Mouse (Mus musculus) kidney, embryonic 14.5 days (tissue): ENCODE measurements around the gene Duox1. TPM values are rescaled to one million over a fixed set of nuclear protein-coding genes. Genes with fewer than 3 reads are reported as not detected.
A peak's percentile ranks its signal among the peaks of the same experiment; 100 is the strongest.
"Not testable (repeated sequence)": the region's sequence is repeated elsewhere in the genome, so short reads cannot be mapped to it uniquely, and the experiment has no call there.

ENCODE experiments used
- ATAC-seq: fragments of 200-750 bp; cut with Nextera tagmentation; 2 replicates; pipeline ENCODE4 v1.8.0; 2017; ENCODE audit warnings: moderate number of reproducible peaks, mild to moderate bottlenecking, moderate TSS enrichment, moderate library complexity; ENCODE audit not compliant: low FRiP score, low TSS enrichment
- H3K27ac ChIP-seq: fragments of 300-500 bp; sonication (generic); 2 replicates; pipeline ENCODE4 v1.5.1; 2014; ENCODE audit warnings: low read depth, mild to moderate bottlenecking, low read length, moderate library complexity, mixed read lengths
- H3K27me3 ChIP-seq: fragments of 300-500 bp; sonication (generic); 2 replicates; pipeline ENCODE4 v1.6.1; 2014; ENCODE audit warnings: mild to moderate bottlenecking, low read length; ENCODE audit not compliant: control insufficient read depth, insufficient read depth
- H3K36me3 ChIP-seq: fragments of 300-500 bp; sonication (generic); 2 replicates; pipeline ENCODE4 v1.6.1; 2014; ENCODE audit warnings: low read length, mixed read lengths; ENCODE audit not compliant: control insufficient read depth, insufficient read depth
- H3K4me1 ChIP-seq: fragments of 300-500 bp; sonication (generic); 2 replicates; pipeline ENCODE4 v1.6.1; 2014; ENCODE audit warnings: low read length, mixed read lengths; ENCODE audit not compliant: control insufficient read depth, insufficient read depth
- H3K4me2 ChIP-seq: fragments of 300-500 bp; sonication (generic); replicated peaks from 2 replicates; pipeline ENCODE4 v1.6.1; 2014; ENCODE audit warnings: low read depth, mild to moderate bottlenecking, low read length
- H3K4me3 ChIP-seq: fragments of 300-500 bp; sonication (generic); 2 replicates; pipeline ENCODE4 v1.5.1; 2014; ENCODE audit warnings: mild to moderate bottlenecking, low read length
- H3K9ac ChIP-seq: fragments of 300-500 bp; sonication (generic); 2 replicates; pipeline ENCODE4 v1.6.1; 2014; ENCODE audit warnings: low read depth, mild to moderate bottlenecking, low read length, moderate library complexity
- H3K9me3 ChIP-seq: fragments of 300-500 bp; sonication (generic); 2 replicates; pipeline ENCODE4 v1.6.1; 2016; ENCODE audit warnings: low read length; ENCODE audit not compliant: control insufficient read depth
- WGBS: fragments of 180-500 bp; shearing (Covaris S2); extraction: QIAGEN DNeasy Blood & Tissue Kit; methylation state at CpG from one replicate; pipeline ENCODE4 v1.1.7; 2014; 5-methylcytosine and 5-hydroxymethylcytosine counted together
- polyA plus RNA-seq: library from polyadenylated mRNA; unstranded; fragments of >200 nt; fragmentation: Nextera tagmentation; extraction: Ambion mirVana; gene quantifications from 2 replicates; pipeline ENCODE4 v1.2.1, GENCODE M21; 2014

The Duox1 gene
- polyA plus RNA-seq, 1 experiment from 2014 or later = not detected

DNA sequence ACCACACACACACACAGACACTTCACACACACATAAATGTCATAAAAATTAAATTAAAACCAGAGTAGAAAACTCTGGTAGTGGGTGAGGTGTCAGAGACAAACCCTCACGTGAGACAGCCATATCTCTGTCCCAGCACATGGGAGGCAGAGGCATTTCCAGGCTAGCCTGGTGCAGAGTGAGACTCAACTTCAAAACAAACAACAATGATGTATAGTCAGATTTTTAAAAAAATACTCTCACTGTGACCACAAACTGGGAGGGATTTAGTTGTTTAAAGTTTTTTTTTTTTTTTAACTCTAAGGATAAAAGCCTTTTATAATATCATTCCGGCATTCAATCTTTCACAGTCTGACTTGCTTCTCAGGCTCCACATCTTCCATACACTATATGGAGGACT, 9.9 kb downstream of the Duox1 start:
- Histone ChIP-seq H3K4me3 (no peak overlapping the region), H3K4me1 (no peaks in the 10 kb centered on the region), H3K9ac (no peak overlapping the region), H3K27ac (no peak overlapping the region), H3K9me3 (no peaks in the 10 kb centered on the region), H3K36me3 (no peaks in the 10 kb centered on the region), H3K4me2 (no peak overlapping the region), H3K27me3 (no peaks in the 10 kb centered on the region)
- ATAC-seq = no peak
- 74% methylated on average over 2 of the region's 2 CpGs for WGBS

GRCm38 (mm10) chr2:122327986-122328385, 12.5 kb downstream of the Duox1 start:
- WGBS = 60% methylated on average over 3 of the region's 3 CpGs
- no peak for ATAC-seq
- no peak overlapping the region for H3K9ac ChIP-seq
- no peaks in the 10 kb centered on the region for H3K4me1 ChIP-seq
- H3K4me3 ChIP-seq = no peak overlapping the region
- no peak overlapping the region for H3K4me2 ChIP-seq
- no peaks in the 10 kb centered on the region for H3K27me3 ChIP-seq
- H3K36me3 ChIP-seq = no peaks in the 10 kb centered on the region
- H3K27ac ChIP-seq = no peak overlapping the region
- no peaks in the 10 kb centered on the region for H3K9me3 ChIP-seq

DNA sequence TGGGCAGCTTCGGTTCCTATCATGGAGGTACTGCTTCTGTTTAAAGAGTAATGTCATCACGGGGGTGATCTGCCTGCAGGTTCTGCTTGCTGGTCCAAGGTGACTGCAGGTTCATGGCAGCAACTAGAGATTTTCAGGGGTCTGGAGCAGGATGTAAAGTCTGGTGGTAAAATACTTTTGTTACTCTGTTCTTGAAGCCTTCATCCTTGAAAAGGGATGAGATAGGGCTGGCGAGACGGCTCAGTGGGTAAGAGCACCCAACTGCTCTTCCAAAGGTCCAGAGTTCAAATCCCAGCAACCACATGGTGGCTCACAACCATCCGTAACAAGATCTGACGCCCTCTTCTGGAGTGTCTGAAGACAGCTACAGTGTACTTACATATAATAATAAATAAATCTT, 14.8 kb downstream of the Duox1 start:
- ATAC-seq, H3K4me2 ChIP-seq, H3K4me1 ChIP-seq, H3K9me3 ChIP-seq, H3K27me3 ChIP-seq, H3K27ac ChIP-seq, H3K4me3 ChIP-seq, H3K9ac ChIP-seq, H3K36me3 ChIP-seq: not testable (repeated sequence)
- WGBS = 86% methylated on average over 4 of the region's 6 CpGs

DNA sequence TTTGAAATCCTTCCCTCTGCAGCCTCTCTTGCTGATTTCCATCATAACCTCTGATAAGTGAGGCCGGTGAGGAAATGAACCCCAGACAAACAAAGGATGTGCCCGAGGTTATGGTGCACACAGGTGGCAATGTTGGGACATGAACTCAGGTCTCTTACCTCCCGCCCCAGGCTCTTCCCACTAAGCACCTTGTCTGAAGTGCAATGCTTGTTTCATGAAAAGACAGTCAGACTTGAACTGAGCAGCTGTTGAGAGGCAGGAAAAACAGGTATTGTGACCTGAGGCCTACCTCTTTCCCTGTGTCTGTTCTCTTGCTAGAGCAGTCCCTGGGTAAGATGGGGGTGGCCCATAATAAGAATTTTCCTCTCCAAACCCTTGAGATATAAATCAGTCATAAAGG, 16.8 kb downstream of the Duox1 start:
- Histone ChIP-seq H3K4me3 (no peak overlapping the region), H3K4me2 (no peak overlapping the region), H3K4me1 (no peaks in the 10 kb centered on the region), H3K36me3 (no peaks in the 10 kb centered on the region), H3K9me3 (no peaks in the 10 kb centered on the region), H3K27me3 (no peaks in the 10 kb centered on the region), H3K9ac (no peak overlapping the region), H3K27ac (no peak overlapping the region)
- 74% methylated on average over 3 of the region's 3 CpGs for WGBS
- ATAC-seq = no peak

- 68% methylated on average over 3 of the region's 3 CpGs for WGBS
- H3K9me3 ChIP-seq = no peaks in the 10 kb centered on the region
- no peaks in the 10 kb centered on the region for H3K36me3 ChIP-seq
- ATAC-seq = no peak
- no peak overlapping the region for H3K27ac ChIP-seq
- H3K27me3 ChIP-seq = no peaks in the 10 kb centered on the region; the same call in 1 of the 2 replicates
- H3K9ac ChIP-seq = no peak overlapping the region
- H3K4me3 ChIP-seq = no peak overlapping the region
- no peaks in the 10 kb centered on the region for H3K4me1 ChIP-seq
- H3K4me2 ChIP-seq = no peak overlapping the region
Measured at GRCm38 (mm10) chr2:122334170-122334569, 18.7 kb downstream of the Duox1 start.

- Histone ChIP-seq H3K9ac (no peak overlapping the region), H3K9me3 (no peaks in the 10 kb centered on the region), H3K36me3 (no peaks in the 10 kb centered on the region), H3K27ac (no peak overlapping the region), H3K27me3 (no peaks in the 10 kb centered on the region; the same call in 1 of the 2 replicates), H3K4me3 (no peak overlapping the region), H3K4me1 (no peaks in the 10 kb centered on the region), H3K4me2 (peak overlapping the region; percentile 2)
- WGBS = 60% methylated on average over 21 of the region's 21 CpGs
- no peak for ATAC-seq
Measured at GRCm38 (mm10) chr2:122337291-122337690, 21.8 kb downstream of the Duox1 start.

GRCm38 (mm10) chr2:122345106-122345893, 29.8 kb downstream of the Duox1 start:
- Histone ChIP-seq H3K9ac (no peak overlapping the region), H3K9me3 (no peaks in the 10 kb centered on the region), H3K4me3 (no peak overlapping the region), H3K4me2 (no peak overlapping the region), H3K36me3 (no peaks in the 10 kb centered on the region), H3K4me1 (peaks cover 12% of the 10 kb centered on the region; the same call in 1 of the 2 replicates), H3K27ac (no peak overlapping the region), H3K27me3 (no peaks in the 10 kb centered on the region)
- WGBS = 82% methylated on average over 6 of the region's 6 CpGs
- ATAC-seq = no peak

DNA sequence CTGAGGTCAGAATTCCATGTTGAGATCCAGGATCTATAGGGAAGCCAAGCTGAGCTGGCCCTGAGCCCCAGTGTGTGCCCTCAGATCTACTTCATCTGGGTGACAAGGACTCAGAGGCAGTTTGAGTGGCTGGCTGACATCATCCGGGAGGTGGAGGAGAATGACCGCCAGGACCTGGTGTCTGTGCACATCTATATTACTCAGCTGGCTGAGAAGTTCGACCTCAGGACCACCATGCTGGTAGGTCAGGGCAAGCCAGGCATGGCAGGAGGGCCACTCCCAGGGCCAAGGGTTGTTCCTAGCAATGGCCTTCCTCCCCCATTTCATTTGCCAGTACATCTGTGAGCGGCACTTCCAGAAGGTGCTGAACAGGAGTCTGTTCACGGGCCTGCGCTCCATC, 30.7 kb downstream of the Duox1 start:
- H3K27me3 ChIP-seq, H3K27ac ChIP-seq, H3K4me2 ChIP-seq, H3K9ac ChIP-seq, H3K9me3 ChIP-seq, H3K36me3 ChIP-seq, H3K4me3 ChIP-seq, ATAC-seq: not testable (repeated sequence)
- peaks cover 12% of the 10 kb centered on the region; the same call in 1 of the 2 replicates for H3K4me1 ChIP-seq
- WGBS = 84% methylated on average over 6 of the region's 6 CpGs

GRCm38 (mm10) chr2:122347257-122347656, 31.8 kb downstream of the Duox1 start:
- Histone ChIP-seq H3K36me3 (peaks cover 4% of the 10 kb centered on the region; the same call in 1 of the 2 replicates), H3K27ac (no peak overlapping the region), H3K9me3 (no peaks in the 10 kb centered on the region), H3K27me3 (no peaks in the 10 kb centered on the region), H3K4me2 (no peak overlapping the region), H3K4me1 (peaks cover 15% of the 10 kb centered on the region), H3K9ac (no peak overlapping the region), H3K4me3 (no peak overlapping the region)
- no peak for ATAC-seq
- WGBS = 96% methylated on average over 3 of the region's 3 CpGs
